Mouse (Mus musculus): ENCODE measurements around the gene Nat8l.
A peak's percentile ranks its signal among the peaks of the same experiment; 100 is the strongest.
"Not testable (repeated sequence)": the region's sequence is repeated elsewhere in the genome, so short reads cannot be mapped to it uniquely, and the experiment has no call there.

The Nat8l gene

GRCm38 (mm10) chr5:33995843-33996693 lies at the start of gene Nat8l:
Gene Nat8l, plus strand, starts transcription at chr5:33995984.
- peak in 1 of 2 experiments; percentile 28 for DNase-seq

GRCm38 (mm10) chr5:33947035-33947434 lies 48.7 kb upstream of the Nat8l start:
- DNase-seq, result not testable (repeated sequence)

GRCm38 (mm10) chr5:33948314-33948713 lies 47.5 kb upstream of the Nat8l start:
- DNase-seq, result no peak

- DNase-seq, result no peak
Measured at GRCm38 (mm10) chr5:33953471-33954185, 42.2 kb upstream of the Nat8l start.

- DNase-seq, result peak; percentile 52 to 74
Measured at GRCm38 (mm10) chr5:33954354-33954753, 41.4 kb upstream of the Nat8l start.

GRCm38 (mm10) chr5:33955868-33956267 lies 39.9 kb upstream of the Nat8l start:
- no peak for DNase-seq

- no peak for DNase-seq
Measured at GRCm38 (mm10) chr5:33959382-33959781, 36.4 kb upstream of the Nat8l start.

- DNase-seq, result no peak
Measured at GRCm38 (mm10) chr5:33974736-33975135, 21.0 kb upstream of the Nat8l start.

- DNase-seq, result no peak
Measured at GRCm38 (mm10) chr5:33976267-33976666, 19.5 kb upstream of the Nat8l start.

GRCm38 (mm10) chr5:33982731-33983259 lies 13.0 kb upstream of the Nat8l start:
- DNase-seq, result no peak

GRCm38 (mm10) chr5:33983309-33984121 lies 12.3 kb upstream of the Nat8l start, which contains the start of gene Gm1673:
Gene Gm1673, plus strand, starts transcription at chr5:33983433.
- DNase-seq, result peak in 1 of 2 experiments; percentile 41

GRCm38 (mm10) chr5:33994671-33995625 lies 836 bp upstream of the Nat8l start:
- DNase-seq, result no peak

- DNase-seq, result no peak
Measured at GRCm38 (mm10) chr5:33996694-33997045, 886 bp downstream of the Nat8l start.

GRCm38 (mm10) chr5:33997051-33997741 lies 1.4 kb downstream of the Nat8l start:
- DNase-seq, result no peak

GRCm38 (mm10) chr5:33997829-33998504 lies 2.2 kb downstream of the Nat8l start:
- no peak for DNase-seq

GRCm38 (mm10) chr5:33998505-33998877 lies 2.7 kb downstream of the Nat8l start:
- no peak for DNase-seq

- DNase-seq, result no peak
Measured at GRCm38 (mm10) chr5:33999466-34000090, 3.8 kb downstream of the Nat8l start.

- DNase-seq, result no peak
Measured at GRCm38 (mm10) chr5:34000809-34001208, 5.0 kb downstream of the Nat8l start.

- no peak for DNase-seq
Measured at GRCm38 (mm10) chr5:34001401-34001800, 5.6 kb downstream of the Nat8l start.

GRCm38 (mm10) chr5:34002636-34003035 lies 6.9 kb downstream of the Nat8l start:
- no peak for DNase-seq

Data from spleen, adult 18-20 months (tissue).